Mouse (Mus musculus) ZHBTc4 (cell line): ENCODE data around the gene Hoxd10.

ENCODE experiments used
- DNase-seq: peaks from one replicate; pipeline ENCODE4 v3.0.0-alpha.2; 2011; ENCODE audit warnings: low read depth, low spot score

Hoxd10 gene

GRCm38 (mm10) chr2:74709465-74710419, 18.0 kb downstream of the Hoxd10 start:
- DNase-seq, result no peak

- DNase-seq, result no peak
Measured at GRCm38 (mm10) chr2:74710929-74711543, 19.3 kb downstream of the Hoxd10 start.

- peak; percentile 78 for DNase-seq
Measured at GRCm38 (mm10) chr2:74711721-74712621, 20.2 kb downstream of the Hoxd10 start, which contains the start of the genes Hoxd3 and Hoxd4. TSS of gene Hoxd3 (plus strand) at chr2:74711927. TSS of gene Hoxd4 (plus strand) at chr2:74711929.

- no peak for DNase-seq
Measured at GRCm38 (mm10) chr2:74713239-74714150, 21.8 kb downstream of the Hoxd10 start.

- DNase-seq, result no peak
Measured at GRCm38 (mm10) chr2:74714156-74714789, 22.5 kb downstream of the Hoxd10 start.

- DNase-seq, result no peak
Measured at GRCm38 (mm10) chr2:74714881-74715280, 23.2 kb downstream of the Hoxd10 start.

- DNase-seq, result peak; percentile 94
Measured at GRCm38 (mm10) chr2:74715504-74716241, 23.9 kb downstream of the Hoxd10 start.

GRCm38 (mm10) chr2:74720384-74720783, 28.7 kb downstream of the Hoxd10 start:
- no peak for DNase-seq

GRCm38 (mm10) chr2:74720955-74721491, 29.3 kb downstream of the Hoxd10 start:
- DNase-seq, result no peak

- DNase-seq, result no peak
Measured at GRCm38 (mm10) chr2:74721882-74722281, 30.2 kb downstream of the Hoxd10 start.

- DNase-seq, result no peak
Measured at GRCm38 (mm10) chr2:74722949-74723348, 31.2 kb downstream of the Hoxd10 start.

- no peak for DNase-seq
Measured at GRCm38 (mm10) chr2:74724244-74725015, 32.7 kb downstream of the Hoxd10 start.

GRCm38 (mm10) chr2:74725171-74725570, 33.4 kb downstream of the Hoxd10 start:
- no peak for DNase-seq

GRCm38 (mm10) chr2:74726551-74726950, 34.8 kb downstream of the Hoxd10 start, which contains the start of gene Gm28230:
TSS of gene Gm28230 (plus strand) at chr2:74726728.
- DNase-seq, result no peak

- DNase-seq, result no peak
Measured at GRCm38 (mm10) chr2:74726973-74727639, 35.4 kb downstream of the Hoxd10 start.

GRCm38 (mm10) chr2:74727640-74728302, 36.0 kb downstream of the Hoxd10 start:
- no peak for DNase-seq

GRCm38 (mm10) chr2:74728303-74728680, 36.6 kb downstream of the Hoxd10 start:
- no peak for DNase-seq
